Mouse (Mus musculus) ES-E14 (cell line): Measurements from ENCODE around the gene Prune1. TPM values are rescaled to one million over a fixed set of nuclear protein-coding genes. Genes with fewer than 3 reads are reported as not detected.
"Not testable (repeated sequence)": the region's sequence is repeated elsewhere in the genome, so short reads cannot be mapped to it uniquely, and the experiment has no call there.

Experiments
- DNase-seq: peaks from one replicate; pipeline ENCODE4 v3.0.0-alpha.2; 2013; ENCODE audit warnings: low read depth, low spot score
- H3K27ac ChIP-seq: 2 replicates; pipeline ENCODE4 v1.5.1; 2012; ENCODE audit warnings: low read depth, mild to moderate bottlenecking, low read length, moderate library complexity, mixed read lengths; ENCODE audit not compliant: poor library complexity, insufficient read depth, severe bottlenecking
- H3K36me3 ChIP-seq: 2 replicates; pipeline ENCODE4 v1.6.1; 2012; ENCODE audit warnings: mild to moderate bottlenecking, low read length, moderate library complexity, mixed read lengths; ENCODE audit not compliant: control insufficient read depth, poor library complexity, insufficient read depth, severe bottlenecking
- H3K4me1 ChIP-seq, 2 experiments: fragments of 150-350 bp in 1 of 2; sonication (generic) in 1 of 2; 2 replicates each; pipeline ENCODE4 v1.6.1; 2012; ENCODE audit warnings: low read length in 2 of 2, mild to moderate bottlenecking in 1 of 2, mixed read lengths in 1 of 2; ENCODE audit not compliant: control insufficient read depth in 2 of 2, insufficient read depth in 2 of 2, poor library complexity in 1 of 2
- H3K4me3 ChIP-seq, 2 experiments: fragments of 150-350 bp in 1 of 2; sonication (generic) in 1 of 2; 2 replicates each; pipeline ENCODE4 v1.5.1; 2012; ENCODE audit warnings: low read length in 2 of 2, low read depth in 1 of 2, mild to moderate bottlenecking in 1 of 2, mixed read lengths in 1 of 2; ENCODE audit not compliant: insufficient read depth in 1 of 2, poor library complexity in 1 of 2, severe bottlenecking in 1 of 2
- H3K9ac ChIP-seq: 2 replicates; pipeline ENCODE4 v1.6.1; 2012; ENCODE audit warnings: low read depth, mild to moderate bottlenecking, low read length, mixed read lengths; ENCODE audit not compliant: poor library complexity, insufficient read depth, severe bottlenecking
- H3K9me3 ChIP-seq: fragments of 150-350 bp; sonication (generic); 2 replicates; pipeline ENCODE4 v1.6.1; 2012; ENCODE audit warnings: low read depth, mild to moderate bottlenecking, low read length; ENCODE audit not compliant: control insufficient read depth, insufficient read depth
- CHD2 ChIP-seq: IDR thresholded peaks from 2 replicates; pipeline ENCODE4 v1.6.1; 2014; ENCODE audit warnings: mild to moderate bottlenecking, low read depth, low read length, inconsistent platforms
- HCFC1 ChIP-seq: IDR thresholded peaks from 2 replicates; pipeline ENCODE4 v1.6.1; 2012; ENCODE audit warnings: low read length, inconsistent platforms, borderline replicate concordance; ENCODE audit not compliant: insufficient read depth
- MAFK ChIP-seq: IDR thresholded peaks from 2 replicates; pipeline ENCODE4 v1.6.1; 2014; ENCODE audit warnings: mild to moderate bottlenecking, low read depth, low read length, inconsistent platforms; ENCODE audit not compliant: insufficient read depth
- ZC3H11A ChIP-seq: IDR thresholded peaks from 2 replicates; pipeline ENCODE4 v1.6.1; 2012; ENCODE audit warnings: low read depth, mild to moderate bottlenecking, inconsistent platforms, low read length, borderline replicate concordance
- ZNF384 ChIP-seq: IDR thresholded peaks from 2 replicates; pipeline ENCODE4 v1.6.1; 2012; ENCODE audit warnings: low read depth, low read length, inconsistent platforms
- in situ Hi-C, 2 experiments: fragments of 600-800 bp; cut with MboI; formaldehyde crosslinking; loops; one replicate each; pipeline ENCODE4 v1.15.1; 2025; ENCODE audit warnings: low sequenced_read_pairs in 2 of 2, inconsistent platforms in 1 of 2; ENCODE audit not compliant: unreplicated experiment in 2 of 2
- total RNA-seq: library from RNA; depleted of rRNA; stranded (reverse); fragments of 300-350 nt; gene quantifications from 2 replicates; pipeline ENCODE4 v1.2.3, GENCODE M21; 2012

Gene Prune1
- total RNA-seq, 1 experiment = 26.4 TPM

- TF ChIP-seq ZNF384 (0 out of 2 replicates have a peak, but pooled peaks have one; percentile 53), ZC3H11A (no peak), CHD2 (no peak)
- H3K36me3 ChIP-seq = peaks cover 23% of the 10 kb centered on the region
- in situ Hi-C loops = no loop called here
Observed at GRCm38 (mm10) chr3:95216655-95217254, 65.1 kb downstream of the Prune1 start.

GRCm38 (mm10) chr3:95213609-95213975 lies 68.3 kb downstream of the Prune1 start:
- in situ Hi-C loops = no loop called here
- TF ChIP-seq HCFC1 (no peak), ZNF384 (no peak), ZC3H11A (no peak), MAFK (no peak), CHD2 (no peak)
- no peak overlapping the region for H3K4me3 ChIP-seq
- H3K4me1 ChIP-seq = no peaks in the 10 kb centered on the region; a peak in 1 of 4 replicates
- no peak overlapping the region for H3K27ac ChIP-seq
- H3K9me3 ChIP-seq = no peaks in the 10 kb centered on the region
- no peak overlapping the region for H3K9ac ChIP-seq
- peaks cover 19% of the 10 kb centered on the region for H3K36me3 ChIP-seq
- DNase-seq = no peak

More at GRCm38 (mm10) chr3:95216655-95217254, 65.1 kb downstream of the Prune1 start:
- H3K4me1 ChIP-seq = no peaks in the 10 kb centered on the region; a peak in 1 of 4 replicates
- H3K4me3 ChIP-seq = peak overlapping the region; percentile 84 to 99
- no peak for DNase-seq
- H3K9me3 ChIP-seq = no peaks in the 10 kb centered on the region
- H3K9ac ChIP-seq = peak overlapping the region; percentile 100
- no peak overlapping the region; the same call in 1 of the 2 replicates for H3K27ac ChIP-seq

DNA sequence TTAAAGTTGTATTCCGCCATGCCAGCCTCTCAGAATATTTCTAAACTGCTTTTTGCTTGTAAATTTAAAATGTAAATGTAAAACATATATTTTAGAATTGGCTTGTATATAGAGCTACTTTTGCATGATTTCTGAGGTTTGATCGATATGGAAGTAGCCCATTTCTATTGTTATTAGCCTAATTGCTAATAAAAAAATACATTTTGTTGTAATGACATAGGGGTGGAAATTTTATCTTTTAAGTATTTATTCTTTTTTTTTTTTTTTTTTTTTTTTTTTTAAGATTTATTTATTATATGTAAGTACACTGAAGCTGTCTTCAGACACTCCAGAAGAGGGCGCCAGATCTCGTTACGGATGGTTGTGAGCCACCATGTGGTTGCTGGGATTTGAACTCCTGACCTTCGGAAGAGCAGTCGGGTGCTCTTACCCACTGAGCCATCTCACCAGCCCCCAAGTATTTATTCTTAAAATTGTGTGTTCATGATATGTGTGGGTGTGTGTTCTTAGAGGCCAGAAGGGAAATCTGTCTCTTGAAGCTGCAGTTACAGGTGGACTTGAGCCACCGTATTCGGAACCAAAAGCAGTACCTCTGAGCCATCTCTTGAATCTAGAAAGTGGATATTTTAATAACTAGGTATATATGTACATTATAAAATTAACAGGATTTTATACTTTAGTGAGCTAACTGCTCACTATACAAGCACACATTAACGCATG lies 68.8 kb downstream of the Prune1 start:
- H3K27ac ChIP-seq, in situ Hi-C loops: not testable (repeated sequence)
- H3K36me3 ChIP-seq = peaks cover 21% of the 10 kb centered on the region

GRCm38 (mm10) chr3:95210585-95210984 lies 71.3 kb downstream of the Prune1 start:
- no peak for TF ChIP-seq CHD2
- no peak for TF ChIP-seq MAFK
- TF ChIP-seq HCFC1 = no peak
- no peak for TF ChIP-seq ZNF384
- TF ChIP-seq ZC3H11A = no peak
- DNase-seq = no peak
- H3K9ac ChIP-seq = no peak overlapping the region
- no peak overlapping the region for H3K27ac ChIP-seq
- no peak overlapping the region for H3K4me3 ChIP-seq
- in situ Hi-C loops = no loop called here
- no peaks in the 10 kb centered on the region for H3K4me1 ChIP-seq
- no peaks in the 10 kb centered on the region for H3K9me3 ChIP-seq
- peaks cover 26% of the 10 kb centered on the region for H3K36me3 ChIP-seq

More for the DNA sequence above, 68.8 kb downstream of the Prune1 start:
- not testable (repeated sequence) for H3K4me3 ChIP-seq, H3K9ac ChIP-seq, H3K4me1 ChIP-seq, DNase-seq, H3K9me3 ChIP-seq
- TF ChIP-seq ZNF384 = peak; percentile 78
